Mouse (Mus musculus) MEL (cell line): Measurements from ENCODE around the gene Cadps. TPM values are rescaled to one million over a fixed set of nuclear protein-coding genes. Genes with fewer than 3 reads are reported as not detected.

Experiments
- DNase-seq: peaks from one replicate; pipeline ENCODE4 v3.0.0; 2011; ENCODE audit warnings: low read depth, low spot score
- H3K27ac ChIP-seq: 2 replicates; pipeline ENCODE4 v1.5.1; 2012; ENCODE audit warnings: low read depth, mild to moderate bottlenecking, control low read depth, low read length, moderate library complexity; ENCODE audit not compliant: control insufficient read depth
- H3K27me3 ChIP-seq, 2 experiments: fragments of 150-350 bp in 1 of 2; sonication (generic) in 1 of 2; 2 replicates each; pipeline ENCODE4 v1.6.1; 2012; ENCODE audit warnings: low read length in 2 of 2, mild to moderate bottlenecking in 2 of 2, improper control_type of control experiment in 1 of 2, moderate library complexity in 1 of 2; ENCODE audit not compliant: insufficient read depth in 2 of 2, control insufficient read depth in 1 of 2
- H3K36me3 ChIP-seq, 2 experiments: 2 replicates each; pipeline ENCODE4 v1.6.1; 2012 to 2014; ENCODE audit warnings: low read length in 2 of 2, improper control_type of control experiment in 1 of 2, inconsistent platforms in 1 of 2, mild to moderate bottlenecking in 1 of 2; ENCODE audit not compliant: insufficient read depth in 2 of 2, control insufficient read depth in 1 of 2
- H3K4me1 ChIP-seq, 2 experiments: fragments of 150-350 bp in 1 of 2; sonication (generic) in 1 of 2; 2 replicates each; pipeline ENCODE4 v1.6.1; 2012; ENCODE audit warnings: low read length in 2 of 2, improper control_type of control experiment in 1 of 2, mild to moderate bottlenecking in 1 of 2; ENCODE audit not compliant: insufficient read depth in 2 of 2, control insufficient read depth in 1 of 2
- H3K4me3 ChIP-seq, 2 experiments: fragments of 150-350 bp in 1 of 2; sonication (generic) in 1 of 2; 2 replicates each; pipeline ENCODE4 v1.5.1; 2012; ENCODE audit warnings: low read depth in 2 of 2, low read length in 2 of 2, mild to moderate bottlenecking in 2 of 2, moderate library complexity in 2 of 2, control low read depth in 1 of 2, improper control_type of control experiment in 1 of 2; ENCODE audit not compliant: control insufficient read depth in 1 of 2, insufficient read depth in 1 of 2
- H3K79me2 ChIP-seq: 2 replicates; pipeline ENCODE4 v1.6.1; 2012; ENCODE audit warnings: mild to moderate bottlenecking, low read length, moderate library complexity; ENCODE audit not compliant: control insufficient read depth, poor library complexity, insufficient read depth
- H3K9ac ChIP-seq: 2 replicates; pipeline ENCODE4 v1.6.1; 2012; ENCODE audit warnings: low read depth, mild to moderate bottlenecking, control low read depth, low read length, moderate library complexity; ENCODE audit not compliant: control insufficient read depth, poor library complexity, severe bottlenecking
- H3K9me3 ChIP-seq: fragments of 150-350 bp; sonication (generic); replicated peaks from 2 replicates; pipeline ENCODE4 v1.6.1; 2012; ENCODE audit warnings: mild to moderate bottlenecking, low read length, improper control_type of control experiment, moderate library complexity; ENCODE audit not compliant: insufficient read depth
- BHLHE40 ChIP-seq: IDR thresholded peaks from 2 replicates; pipeline ENCODE4 v1.6.1; 2012; ENCODE audit warnings: low read depth, mild to moderate bottlenecking, inconsistent platforms, low read length, improper control_type of control experiment, borderline replicate concordance
- CHD1 ChIP-seq: IDR thresholded peaks from 2 replicates; pipeline ENCODE4 v1.6.1; 2012; ENCODE audit warnings: low read depth, mild to moderate bottlenecking, inconsistent platforms, low read length, improper control_type of control experiment
- CHD2 ChIP-seq: IDR thresholded peaks from 2 replicates; pipeline ENCODE4 v1.6.1; 2011; ENCODE audit warnings: low read length, improper control_type of control experiment
- ELF1 ChIP-seq: IDR thresholded peaks from 2 replicates; pipeline ENCODE4 v1.6.1; 2014; ENCODE audit warnings: low read depth, mild to moderate bottlenecking, inconsistent platforms, low read length, improper control_type of control experiment, moderate library complexity
- EP300 ChIP-seq, 2 experiments: IDR thresholded peaks; 2 replicates each; pipeline ENCODE4 v1.6.1; 2011; ENCODE audit warnings: improper control_type of control experiment in 2 of 2, low read length in 2 of 2, low read depth in 1 of 2, mild to moderate bottlenecking in 1 of 2
- ETS1 ChIP-seq: IDR thresholded peaks from 2 replicates; pipeline ENCODE4 v1.6.1; 2012; ENCODE audit warnings: low read depth, mild to moderate bottlenecking, inconsistent platforms, low read length, improper control_type of control experiment, moderate library complexity
- NRF1 ChIP-seq: IDR thresholded peaks from 2 replicates; pipeline ENCODE4 v1.6.1; 2014; ENCODE audit warnings: low read depth, mild to moderate bottlenecking, inconsistent platforms, low read length, improper control_type of control experiment, moderate library complexity; ENCODE audit not compliant: poor library complexity, insufficient read depth, severe bottlenecking
- POLR2A ChIP-seq, 2 experiments: IDR thresholded peaks; 2 replicates each; pipeline ENCODE4 v1.6.1; 2011 to 2012; ENCODE audit warnings: low read length in 2 of 2, mild to moderate bottlenecking in 2 of 2, control low read depth in 1 of 2, improper control_type of control experiment in 1 of 2, low read depth in 1 of 2, moderate library complexity in 1 of 2; ENCODE audit not compliant: control insufficient read depth in 1 of 2, insufficient read depth in 1 of 2, poor library complexity in 1 of 2
- POLR2AphosphoS5 ChIP-seq: IDR thresholded peaks from 2 replicates; pipeline ENCODE4 v1.6.1; 2012; ENCODE audit warnings: low read depth, borderline replicate concordance, mild to moderate bottlenecking, inconsistent platforms, low read length, moderate library complexity, mixed read lengths
- RCOR1 ChIP-seq: IDR thresholded peaks from 2 replicates; pipeline ENCODE4 v1.6.1; 2012; ENCODE audit warnings: low read depth, mild to moderate bottlenecking, inconsistent platforms, low read length, improper control_type of control experiment
- TAL1 ChIP-seq: IDR thresholded peaks from 2 replicates; pipeline ENCODE4 v1.6.1; 2012; ENCODE audit warnings: mild to moderate bottlenecking, inconsistent platforms, low read length, moderate library complexity, mixed read lengths
- TBP ChIP-seq: IDR thresholded peaks from 2 replicates; pipeline ENCODE4 v1.8.0; 2011; ENCODE audit warnings: low read depth, low read length, improper control_type of control experiment
- UBTF ChIP-seq: IDR thresholded peaks from 2 replicates; pipeline ENCODE4 v1.6.1; 2012; ENCODE audit warnings: low read depth, mild to moderate bottlenecking, inconsistent platforms, low read length, improper control_type of control experiment, moderate library complexity, borderline replicate concordance; ENCODE audit not compliant: insufficient read depth
- USF1 ChIP-seq: IDR thresholded peaks from 2 replicates; pipeline ENCODE4 v1.6.1; 2014; ENCODE audit warnings: low read depth, mild to moderate bottlenecking, inconsistent platforms, low read length, improper control_type of control experiment, moderate library complexity
- USF2 ChIP-seq, 2 experiments: IDR thresholded peaks; 2 replicates each; pipeline ENCODE4 v1.6.1; 2011 to 2012; ENCODE audit warnings: improper control_type of control experiment in 2 of 2, low read length in 2 of 2, borderline replicate concordance in 1 of 2, inconsistent platforms in 1 of 2, low read depth in 1 of 2, mild to moderate bottlenecking in 1 of 2; ENCODE audit not compliant: insufficient read depth in 1 of 2
- ZKSCAN1 ChIP-seq: IDR thresholded peaks from 2 replicates; pipeline ENCODE4 v1.6.1; 2012; ENCODE audit warnings: low read depth, mild to moderate bottlenecking, inconsistent platforms, low read length, improper control_type of control experiment, moderate library complexity
- ZNF384 ChIP-seq: IDR thresholded peaks from 2 replicates; pipeline ENCODE4 v1.6.1; 2012; ENCODE audit warnings: low read depth, mild to moderate bottlenecking, inconsistent platforms, low read length, improper control_type of control experiment
- polyA plus RNA-seq, 2 experiments: library from polyadenylated mRNA; stranded (reverse) in 1 of 2; unstranded in 1 of 2; fragments of >175 nt in 1 of 2; fragments of >200 nt in 1 of 2; gene quantifications; 2 replicates each; pipeline versions ENCODE4 v1.2.1 to v1.2.4; 2012; ENCODE audit warnings: low replicate concordance in 2 of 2, low read depth in 1 of 2; ENCODE audit not compliant: insufficient read length in 2 of 2, insufficient read depth in 1 of 2, missing spikeins in 1 of 2
- total RNA-seq: library from RNA; depleted of rRNA; stranded (reverse); fragments of 300-350 nt; gene quantifications from 2 replicates; pipeline ENCODE4 v1.2.3, GENCODE M21; 2012

The Cadps gene
- total and polyA plus RNA-seq, 3 experiments: not detected

DNA sequence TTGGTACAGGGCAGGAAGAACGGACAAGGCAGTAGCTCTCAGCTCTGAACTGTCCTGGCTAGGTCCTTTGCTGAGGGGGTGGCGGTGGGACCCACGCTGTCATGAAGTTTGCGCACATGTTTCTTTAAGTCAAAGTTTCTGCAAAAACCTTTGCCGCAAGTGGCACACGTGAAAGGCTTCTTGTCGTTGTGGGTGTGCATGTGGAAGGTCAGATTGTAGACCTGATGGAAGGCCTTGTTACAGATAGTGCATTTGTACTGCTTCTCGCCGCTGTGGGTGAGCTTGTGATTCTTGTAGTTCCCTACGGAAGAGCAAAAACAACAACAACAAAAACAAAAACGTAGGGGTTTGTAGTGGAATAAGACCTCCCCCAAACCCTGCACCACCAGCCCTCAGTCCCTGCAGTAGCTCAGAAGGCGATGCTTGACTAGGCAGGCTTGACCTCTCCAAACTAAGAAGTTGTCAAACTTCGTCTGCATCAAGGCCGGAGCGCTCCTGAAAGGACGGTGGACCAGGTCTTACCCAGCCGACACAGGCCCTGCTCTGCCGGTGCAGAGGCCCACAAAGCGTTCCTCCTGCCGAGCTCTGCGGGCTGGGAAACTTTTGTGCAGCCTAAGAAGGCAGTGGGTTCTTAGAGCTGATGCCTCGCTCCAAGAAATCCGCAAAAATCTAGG is 480.3 kb downstream of the Cadps start:
- Histone ChIP-seq H3K79me2 (no peaks in the 10 kb centered on the region), H3K4me1 (no peaks in the 10 kb centered on the region), H3K36me3 (no peaks in the 10 kb centered on the region)
- DNase-seq: no peak
- TF ChIP-seq ZNF384: no peak
- TF ChIP-seq TBP: no peak
- TF ChIP-seq NRF1: no peak
- TF ChIP-seq POLR2A (IDR thresholded peaks at IDR 0.05; ENCODE audit: control insufficient read depth in 1 of 2, insufficient read depth in 1 of 2, low read depth in 1 of 2, low read length in 2 of 2, poor library complexity in 1 of 2): no peak
- TF ChIP-seq POLR2AphosphoS5: no peak
- no peak for TF ChIP-seq ETS1
- TF ChIP-seq USF2 (IDR thresholded peaks at IDR 0.05; ENCODE audit: borderline replicate concordance in 1 of 2, insufficient read depth in 1 of 2, low read depth in 1 of 2, low read length in 2 of 2): no peak
- TF ChIP-seq, all 39 proteins: peak for 0
- no peaks in the 10 kb centered on the region for H3K27me3 ChIP-seq
- H3K27ac ChIP-seq: no peak overlapping the region
- no peak overlapping the region for H3K4me3 ChIP-seq
- H3K9me3 ChIP-seq: no peaks in the 10 kb centered on the region
- H3K9ac ChIP-seq: no peak overlapping the region

DNA sequence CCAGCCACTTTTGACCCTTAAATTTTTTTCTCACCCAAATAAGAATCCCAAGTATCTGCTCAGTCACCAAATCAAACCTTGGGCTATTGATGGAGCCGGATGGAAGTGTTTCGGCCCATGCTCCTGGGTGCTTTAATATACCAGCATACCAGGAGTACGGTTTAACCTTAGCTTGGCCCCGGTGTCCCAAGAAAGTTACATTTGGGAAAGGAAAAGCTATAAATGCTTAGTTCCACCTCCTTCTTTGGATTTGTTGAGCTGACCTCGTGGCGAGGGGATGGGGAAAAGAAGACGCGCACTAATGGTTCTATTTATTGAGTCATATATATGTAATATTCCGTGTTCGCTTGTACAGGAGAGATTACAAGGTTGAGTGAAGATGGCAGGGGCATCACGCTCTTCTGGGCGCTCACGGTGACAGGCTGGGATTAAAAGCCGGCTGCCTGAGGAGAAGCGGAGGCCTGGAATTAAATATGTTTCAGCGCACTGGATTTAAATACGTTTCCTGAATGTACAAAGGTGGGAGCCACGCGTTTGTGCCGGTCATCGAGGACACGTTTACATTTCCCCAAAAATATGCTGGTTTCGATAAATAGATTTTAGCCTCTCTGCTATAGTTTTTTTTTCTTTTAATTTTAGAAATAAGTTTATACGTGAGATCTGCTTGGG is 481.0 kb downstream of the Cadps start:
- no peaks in the 10 kb centered on the region for H3K79me2 ChIP-seq
- no peaks in the 10 kb centered on the region for H3K9me3 ChIP-seq
- H3K27me3 ChIP-seq: no peaks in the 10 kb centered on the region
- no peaks in the 10 kb centered on the region for H3K4me1 ChIP-seq
- no peak overlapping the region for H3K4me3 ChIP-seq
- no peak overlapping the region for H3K27ac ChIP-seq
- no peak for DNase-seq
- TF ChIP-seq TAL1 (no peak), RCOR1 (no peak), CHD1 (no peak), CHD2 (no peak), UBTF (no peak), ZKSCAN1 (no peak), POLR2A (IDR thresholded peaks at IDR 0.05; ENCODE audit: control insufficient read depth in 1 of 2, insufficient read depth in 1 of 2, low read depth in 1 of 2, low read length in 2 of 2, poor library complexity in 1 of 2) (no peak), EP300 (IDR thresholded peaks at IDR 0.05; ENCODE audit: low read depth in 1 of 2, low read length in 2 of 2) (no peak), ELF1 (no peak), USF1 (no peak), BHLHE40 (no peak)
- no peak overlapping the region for H3K9ac ChIP-seq
- no peaks in the 10 kb centered on the region for H3K36me3 ChIP-seq
